Mouse (Mus musculus) cerebellum, adult 9-11 months (tissue): ENCODE results near the gene Tnrc6a.

Experiments used
- DNase-seq: peaks from one replicate; pipeline ENCODE4 v3.0.0; 2022

Tnrc6a gene

GRCm38 (mm10) chr7:123126056-123126455, 2.4 kb downstream of the Tnrc6a start:
- DNase-seq = no peak

GRCm38 (mm10) chr7:123127301-123127700, 3.6 kb downstream of the Tnrc6a start:
- DNase-seq = no peak

DNA sequence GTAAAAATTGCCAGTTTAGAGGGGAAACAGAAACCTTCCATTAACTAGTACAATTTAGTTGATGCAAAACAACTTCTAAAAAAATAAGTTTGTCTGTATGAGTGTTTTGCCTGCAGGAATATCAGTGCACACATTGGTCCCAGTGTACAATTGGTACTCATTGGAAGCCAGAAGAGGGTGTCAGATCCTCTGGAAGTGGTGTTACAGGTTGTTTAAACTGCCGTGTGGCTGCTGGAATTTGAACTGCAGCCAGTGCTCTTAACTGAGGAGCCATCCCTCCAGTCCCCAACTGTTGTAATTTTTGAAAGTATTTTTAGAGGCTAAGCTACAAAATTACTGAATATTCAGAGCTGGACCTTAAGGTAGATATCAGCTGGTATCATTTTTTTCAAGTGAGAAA, 4.3 kb downstream of the Tnrc6a start:
- DNase-seq = no peak

GRCm38 (mm10) chr7:123129061-123129460, 5.4 kb downstream of the Tnrc6a start:
- no peak for DNase-seq

- no peak for DNase-seq
These were observed 6.5 kb downstream of the Tnrc6a start for GRCm38 (mm10) chr7:123130198-123130597.

GRCm38 (mm10) chr7:123132401-123132800, 8.7 kb downstream of the Tnrc6a start:
- DNase-seq = no peak

GRCm38 (mm10) chr7:123134876-123135275, 11.2 kb downstream of the Tnrc6a start:
- no peak for DNase-seq

- no peak for DNase-seq
These were observed 12.0 kb downstream of the Tnrc6a start for GRCm38 (mm10) chr7:123135655-123136054.

DNA sequence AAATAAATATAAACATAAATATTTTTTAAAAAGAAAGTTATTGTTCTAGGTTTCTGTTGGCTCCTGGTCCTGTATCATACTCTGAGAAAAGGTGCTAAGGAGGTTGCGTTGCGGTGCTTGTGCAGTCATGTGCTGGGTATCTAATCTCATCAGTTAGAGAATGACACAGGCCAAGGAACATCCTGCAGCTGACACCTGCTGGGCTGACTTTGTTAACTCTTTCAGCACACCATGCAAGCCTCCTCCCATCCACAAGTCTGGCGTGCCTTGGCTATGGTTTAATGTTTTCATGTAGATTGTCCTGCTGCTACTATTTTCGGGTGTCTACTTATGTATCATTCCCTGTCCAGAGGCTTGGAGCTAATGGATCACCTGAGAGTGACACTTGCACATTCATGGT, 14.3 kb downstream of the Tnrc6a start:
- no peak for DNase-seq

DNA sequence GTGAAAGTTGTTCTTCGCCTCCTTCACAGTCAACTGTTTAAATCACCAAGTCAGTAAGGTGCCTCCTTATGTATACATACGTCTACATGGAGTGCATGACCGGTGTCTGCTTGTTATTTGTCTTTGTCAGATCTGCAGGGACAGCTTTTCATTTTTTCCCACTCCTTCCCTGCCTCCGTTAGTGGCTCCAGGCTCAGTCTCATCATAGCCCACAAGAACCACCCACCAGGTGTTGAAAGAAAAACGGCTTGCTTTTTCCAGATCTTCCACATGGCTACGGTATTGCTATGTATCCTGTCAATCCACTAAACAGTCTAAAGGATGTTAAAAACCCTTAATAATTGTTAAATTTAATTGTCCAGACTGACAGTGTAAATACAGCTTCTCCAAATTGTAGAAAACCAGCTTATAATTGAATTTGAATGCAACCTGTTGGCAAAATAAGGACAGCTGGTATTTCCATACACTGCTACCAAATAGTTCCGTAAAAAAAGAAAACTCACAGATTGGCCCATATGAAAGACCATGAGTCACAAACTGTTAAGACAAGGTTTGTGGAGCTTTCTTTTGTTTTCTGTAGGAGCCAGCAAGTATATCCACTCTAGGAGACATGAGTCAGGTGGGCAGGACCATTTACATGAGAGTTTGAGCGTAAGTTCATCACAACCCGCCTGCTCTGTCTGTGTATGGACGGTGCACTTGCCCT, 22.6 kb downstream of the Tnrc6a start:
- no peak for DNase-seq

- DNase-seq = no peak
These were observed 24.1 kb downstream of the Tnrc6a start for GRCm38 (mm10) chr7:123147787-123148186.

DNA sequence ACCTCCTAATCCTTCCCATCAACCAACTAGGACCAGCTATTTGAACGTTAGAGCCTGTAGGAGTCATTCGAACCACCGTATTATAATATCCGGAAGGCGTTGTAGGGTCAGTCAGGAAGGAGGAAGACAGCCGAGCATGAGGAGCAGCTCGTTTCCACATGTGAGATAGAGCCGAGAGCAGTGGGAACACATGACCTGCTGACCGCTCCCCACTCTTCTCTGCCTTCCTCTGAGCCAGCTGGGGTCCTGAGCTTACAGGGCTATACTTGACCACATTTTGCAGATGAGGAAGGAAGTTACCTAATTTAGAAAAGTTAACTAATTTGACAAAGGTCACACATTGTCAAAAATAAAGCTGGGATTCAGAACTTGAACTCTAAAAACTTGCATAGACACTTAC, 25.2 kb downstream of the Tnrc6a start:
- no peak for DNase-seq

GRCm38 (mm10) chr7:123162346-123162745, 38.7 kb downstream of the Tnrc6a start:
- DNase-seq = no peak

DNA sequence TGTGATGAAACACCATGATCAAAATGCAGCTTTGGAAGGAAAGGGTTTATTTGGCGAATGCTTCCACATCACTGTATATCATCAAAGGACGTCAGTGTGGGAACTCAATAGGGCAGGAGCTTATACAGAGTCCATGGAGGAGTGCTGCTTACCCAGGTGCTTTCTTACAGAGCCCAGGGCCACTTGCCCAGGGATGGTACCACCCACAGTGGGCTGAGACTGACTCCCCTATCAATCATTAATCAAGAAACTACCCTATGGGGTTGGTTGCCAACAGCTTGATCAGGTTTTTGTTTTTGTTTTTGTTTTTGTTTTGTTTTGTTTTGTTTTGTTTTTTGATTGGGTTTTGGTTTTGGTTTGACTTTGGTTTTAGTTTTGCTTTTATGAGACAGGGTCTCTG, 43.8 kb downstream of the Tnrc6a start:
- no peak for DNase-seq

DNA sequence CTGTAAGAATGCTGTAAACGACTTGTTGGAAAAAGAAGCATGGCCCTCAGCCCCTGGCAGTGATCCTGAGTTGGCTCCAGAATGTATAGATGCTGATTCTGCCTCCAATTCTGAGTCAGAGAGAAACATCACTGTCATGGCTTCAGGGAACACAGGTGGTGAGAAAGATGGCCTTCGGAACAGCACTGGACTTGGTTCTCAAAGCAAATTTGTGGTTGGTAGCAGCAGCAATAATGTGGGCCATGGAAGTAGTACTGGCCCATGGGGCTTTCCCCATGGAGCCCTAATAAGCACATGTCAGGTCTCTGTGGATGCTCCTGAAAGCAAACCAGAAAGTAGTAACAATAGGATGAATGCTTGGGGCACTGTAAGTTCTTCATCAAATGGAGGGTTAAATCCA, 45.9 kb downstream of the Tnrc6a start:
- no peak for DNase-seq

DNA sequence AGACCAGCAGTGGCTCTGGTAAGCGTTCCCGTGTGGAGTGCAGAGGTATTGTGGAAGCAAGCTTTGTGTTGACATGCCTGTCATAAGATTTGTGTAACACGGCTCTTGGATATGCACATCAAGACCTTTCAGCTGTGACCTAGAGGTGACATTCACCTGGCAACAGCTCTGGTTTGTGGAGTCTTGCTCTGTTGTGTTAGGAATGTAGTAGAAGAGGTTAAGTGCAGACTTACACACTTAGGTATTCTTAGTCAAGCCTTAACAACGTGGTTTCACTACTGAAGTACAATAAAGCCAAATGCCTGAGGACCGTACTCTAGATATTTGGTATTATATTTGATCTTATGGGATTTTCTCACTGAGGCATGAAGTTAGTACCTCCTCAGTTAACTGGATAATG, 48.4 kb downstream of the Tnrc6a start:
- no peak for DNase-seq

- no peak for DNase-seq
These were observed 53.5 kb downstream of the Tnrc6a start for GRCm38 (mm10) chr7:123177215-123177614.

- DNase-seq = no peak
These were observed 58.4 kb downstream of the Tnrc6a start for GRCm38 (mm10) chr7:123181787-123182701.

DNA sequence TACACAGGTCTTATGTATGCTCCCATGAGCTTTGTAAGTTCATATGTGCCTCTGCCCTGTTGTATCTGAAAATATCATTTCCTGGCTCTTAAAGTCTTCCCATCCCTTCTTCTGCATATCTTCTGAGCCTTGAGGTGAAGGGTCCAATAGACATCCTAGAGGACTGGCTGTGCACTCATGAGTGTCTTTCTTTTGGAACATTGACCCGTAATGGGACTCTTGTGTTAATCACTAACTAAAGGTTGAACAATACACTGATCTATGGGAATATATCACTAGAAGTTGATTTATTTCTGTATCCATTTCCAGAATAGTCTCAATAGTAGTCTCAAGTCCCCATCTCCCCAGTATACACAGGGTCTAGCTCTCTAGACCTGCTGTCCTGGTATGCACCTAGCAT, 61.2 kb downstream of the Tnrc6a start:
- DNase-seq = no peak

DNA sequence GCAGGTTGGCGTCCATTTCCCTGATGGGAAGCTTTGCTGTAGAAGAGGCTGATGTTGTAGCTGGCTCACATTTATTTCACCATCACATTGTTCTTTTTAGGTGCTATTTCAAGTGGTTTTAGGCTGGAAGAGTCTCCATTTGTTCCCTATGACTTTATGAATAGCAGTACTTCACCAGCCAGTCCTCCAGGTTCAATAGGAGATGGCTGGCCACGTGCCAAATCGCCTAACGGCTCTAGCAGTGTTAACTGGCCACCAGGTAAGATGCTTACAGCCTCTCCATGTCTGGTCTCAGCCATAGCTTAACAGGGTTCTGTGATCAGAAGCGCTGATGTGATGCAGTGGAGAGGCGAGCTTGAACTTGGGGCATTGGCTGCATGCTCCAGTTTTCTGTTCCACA, 62.8 kb downstream of the Tnrc6a start:
- DNase-seq = no peak

- DNase-seq = no peak
These were observed 63.6 kb downstream of the Tnrc6a start for GRCm38 (mm10) chr7:123187246-123187645.

GRCm38 (mm10) chr7:123188462-123188861, 64.8 kb downstream of the Tnrc6a start:
- no peak for DNase-seq

GRCm38 (mm10) chr7:123189762-123190161, 66.1 kb downstream of the Tnrc6a start:
- DNase-seq = no peak

DNA sequence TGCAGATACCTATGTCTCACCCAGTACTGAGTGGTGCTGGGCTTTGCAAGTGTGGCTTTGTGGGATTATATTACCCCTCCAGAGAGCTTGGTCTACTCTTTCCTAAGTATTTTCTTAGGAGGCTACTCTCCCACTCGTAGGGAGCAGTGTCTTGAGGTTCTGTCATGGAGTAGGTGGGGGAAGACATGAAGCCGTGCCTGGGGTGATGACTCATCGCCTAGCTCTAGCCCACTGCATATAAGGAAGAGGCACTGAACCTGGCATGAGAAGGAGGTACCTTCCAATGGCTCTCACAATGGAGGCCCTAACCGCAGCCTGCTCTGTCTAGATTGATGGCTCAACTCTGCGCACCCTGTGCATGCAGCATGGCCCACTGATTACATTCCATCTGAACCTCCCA, 68.0 kb downstream of the Tnrc6a start:
- no peak for DNase-seq
